Mouse (Mus musculus) lung, postnatal 0 days (tissue): ENCODE measurements around the gene Taf12.

Source experiments
- CTCF ChIP-seq: IDR thresholded peaks from 2 replicates; pipeline ENCODE4 v1.5.1; 2016; ENCODE audit warnings: antibody characterized with exemption, mild to moderate bottlenecking
- EP300 ChIP-seq: IDR thresholded peaks from 2 replicates; pipeline ENCODE4 v1.6.1; 2016; ENCODE audit warnings: antibody characterized with exemption, mild to moderate bottlenecking, control low read depth

DNA sequence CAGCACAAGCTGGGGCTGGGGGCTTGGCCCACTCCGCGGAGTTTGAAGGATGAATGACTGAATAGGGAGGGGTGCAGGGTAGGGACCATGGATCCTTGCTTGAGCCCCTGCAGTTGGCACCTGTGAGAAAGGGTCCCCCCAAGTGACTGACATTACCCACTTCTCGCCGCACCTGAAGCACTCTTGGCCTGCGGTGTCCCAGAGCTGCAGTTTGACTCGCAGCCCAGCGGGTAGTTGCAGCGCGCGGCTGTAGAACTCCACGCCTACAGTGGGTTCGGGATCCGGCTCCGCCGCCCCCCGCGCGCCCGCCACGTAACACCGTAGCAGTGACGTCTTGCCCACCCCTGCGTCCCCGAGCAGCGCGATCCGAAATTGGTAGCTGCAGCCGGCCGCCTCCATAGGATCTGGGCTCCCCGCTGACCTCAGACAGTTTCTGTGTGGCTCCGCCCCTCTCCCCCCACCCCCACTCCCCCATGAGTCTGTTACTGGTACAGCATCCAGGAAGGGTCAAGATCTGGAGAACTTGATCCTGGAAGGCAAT lies 28.8 kb downstream of the Taf12 start, which contains the start of gene Rab42:
- TF ChIP-seq CTCF: peak; percentile 45
- no peak for TF ChIP-seq EP300
